Mouse (Mus musculus) kidney, adult 11 months (tissue): ENCODE measurements around the gene Olfr730.

Experiments
- DNase-seq: peaks from one replicate; pipeline ENCODE4 v3.0.0; 2022

Gene Olfr730

GRCm38 (mm10) chr14:50188098-50188497 is at the start of gene Olfr730:
Olfr730 (minus strand) TSS chr14:50188198.
- DNase-seq: no peak

GRCm38 (mm10) chr14:50152810-50153209 is 35.2 kb downstream of the Olfr730 start, which contains the start of gene Olfr729:
Olfr729 (minus strand) TSS chr14:50152910.
- no peak for DNase-seq

- no peak for DNase-seq
Measured at GRCm38 (mm10) chr14:50142580-50142979, 45.4 kb downstream of the Olfr730 start, which contains the start of gene Olfr728. Olfr728 (minus strand) TSS chr14:50142680.
